Mouse (Mus musculus): ENCODE measurements around the gene Pim2. TPM values are rescaled to one million over a fixed set of nuclear protein-coding genes. Genes with fewer than 3 reads are reported as not detected.

The Pim2 gene
- polyA plus RNA-seq (2014; fragmentation: Illumina TruSeq; extraction: RNeasy Lipid Tissue Mini Kit (QIAGEN cat#74804); ENCODE audit: low read depth, low replicate concordance) = 3.4 TPM

GRCm38 (mm10) chrX:7878007-7878419 is at the start of gene Pim2:
Gene Pim2, plus strand, starts transcription at chrX:7878262.

GRCm38 (mm10) chrX:7841163-7842162 is 36.6 kb upstream of the Pim2 start, which contains the start of gene Otud5:
Gene Otud5, plus strand, starts transcription at chrX:7841364.

GRCm38 (mm10) chrX:7883841-7884567 is 5.9 kb downstream of the Pim2 start, which contains the start of gene Slc35a2:
Gene Slc35a2, plus strand, starts transcription at chrX:7884028.

DNA sequence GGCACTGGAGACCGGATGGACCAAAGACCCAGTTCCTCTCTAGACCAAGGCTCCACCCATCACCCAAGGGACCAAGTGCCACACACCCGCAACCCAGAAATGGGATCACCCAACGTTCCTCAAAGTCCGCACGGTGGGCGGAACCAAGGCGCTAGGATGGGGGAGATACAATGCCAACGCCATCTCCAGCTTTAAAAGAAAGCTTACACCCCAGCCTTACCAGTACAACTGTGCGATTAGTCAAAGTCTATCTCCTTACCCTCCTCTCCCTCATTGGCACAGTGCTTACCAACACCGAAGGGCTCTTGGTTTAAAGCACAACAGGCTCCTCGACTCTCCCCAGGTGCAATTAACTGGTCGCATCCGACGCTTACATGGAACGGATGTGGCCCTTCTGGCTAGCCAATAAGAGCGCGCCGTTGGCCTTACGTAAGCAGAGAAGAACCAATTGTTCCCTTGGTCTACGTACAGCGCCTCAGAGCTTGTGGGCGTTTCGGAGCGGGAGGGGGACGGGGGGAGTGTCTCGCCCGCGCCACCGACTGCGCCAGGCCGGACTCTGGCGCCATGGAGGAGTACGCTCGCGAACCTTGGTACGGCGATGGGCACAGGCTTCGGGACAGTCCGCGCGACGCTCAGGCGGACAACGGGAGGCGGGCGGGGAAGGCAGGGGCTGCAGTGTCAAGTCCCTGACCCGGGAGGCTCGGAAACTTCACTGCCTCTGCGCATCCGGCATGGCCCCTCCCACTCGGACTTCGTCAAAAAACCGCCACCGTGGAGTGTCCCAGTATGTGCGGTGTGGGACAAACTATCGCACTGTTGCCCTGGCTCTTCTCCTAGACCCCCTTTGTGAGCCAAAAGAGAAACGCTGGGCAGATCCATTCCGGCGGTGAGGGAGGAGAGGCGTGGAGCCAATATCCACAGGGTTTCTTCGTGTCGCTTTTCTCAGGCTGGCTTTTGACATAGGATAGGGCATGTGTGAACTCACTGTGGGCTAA is 21.1 kb downstream of the Pim2 start, which contains the start of the genes Pqbp1 and Timm17b:
Gene Pqbp1, minus strand, starts transcription at position 390 of the 995 bp plus-strand sequence.
Gene Timm17b, plus strand, starts transcription at position 478 of the 995 bp plus-strand sequence.

DNA sequence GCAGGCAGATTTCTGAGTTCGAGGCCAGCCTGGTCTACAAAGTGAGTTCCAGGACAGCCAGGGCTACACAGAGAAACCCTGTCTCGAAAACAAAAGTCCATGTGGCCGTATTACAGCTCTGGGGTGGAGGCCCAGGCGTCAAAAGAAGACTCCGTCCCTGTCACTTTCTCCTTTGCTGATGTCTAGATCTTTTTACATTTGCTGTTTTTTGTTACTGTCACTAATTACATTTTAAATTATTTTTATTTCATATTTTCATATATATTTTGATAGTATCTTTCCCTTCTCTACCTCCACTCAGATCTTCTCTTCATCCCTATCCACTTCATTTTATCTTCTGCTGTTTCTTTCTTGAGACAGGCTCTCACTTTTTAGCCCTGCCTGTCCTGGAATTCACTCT is 29.7 kb downstream of the Pim2 start, which contains the start of gene Gm10491:
Gene Gm10491, minus strand, starts transcription at position 101 of the 400 bp plus-strand sequence.

DNA sequence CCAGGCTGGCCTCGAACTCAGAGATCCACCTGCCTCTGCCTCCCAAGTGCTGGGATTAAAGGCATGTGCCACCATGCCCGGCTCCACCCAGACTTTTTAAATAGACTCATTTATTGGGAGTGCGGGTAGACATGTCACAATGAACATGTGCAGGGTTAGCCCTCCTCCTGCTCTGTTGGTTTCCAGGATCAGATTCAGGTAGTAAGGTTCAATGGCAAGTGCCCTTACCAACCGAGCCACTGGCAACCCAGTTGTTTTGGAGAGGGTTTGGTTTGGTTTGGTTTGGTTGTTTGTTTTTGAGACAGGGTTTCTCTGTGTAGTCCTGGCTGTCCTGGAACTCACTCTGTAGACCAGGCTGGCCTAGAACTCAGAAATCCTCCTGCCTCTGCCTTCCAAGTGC is 31.2 kb downstream of the Pim2 start, which contains the start of gene Gm10490:
Gene Gm10490, plus strand, starts transcription at position 301 of the 400 bp plus-strand sequence.

GRCm38 (mm10) chrX:7919601-7920383 is 41.7 kb downstream of the Pim2 start, which contains the start of gene Pcsk1n:
Gene Pcsk1n, plus strand, starts transcription at chrX:7919822.

GRCm38 (mm10) chrX:7928270-7928790 is 50.3 kb downstream of the Pim2 start, which contains the start of gene Eras:
Gene Eras, minus strand, starts transcription at chrX:7928607.

Other genes with a start within 250 kb of the Pim2 start
- gene Syp, start 239.8 kb upstream of the Pim2 start, polyA plus RNA-seq (2014; fragmentation: Illumina TruSeq; extraction: RNeasy Lipid Tissue Mini Kit (QIAGEN cat#74804); ENCODE audit: low read depth, low replicate concordance) = 0.15 TPM
- gene Prickle3, start 221.0 kb upstream of the Pim2 start, polyA plus RNA-seq (2014; fragmentation: Illumina TruSeq; extraction: RNeasy Lipid Tissue Mini Kit (QIAGEN cat#74804); ENCODE audit: low read depth, low replicate concordance) = 0.69 TPM
- gene Plp2, start 206.9 kb upstream of the Pim2 start, polyA plus RNA-seq (2014; fragmentation: Illumina TruSeq; extraction: RNeasy Lipid Tissue Mini Kit (QIAGEN cat#74804); ENCODE audit: low read depth, low replicate concordance) = 3.8 TPM
- not detected for gene Magix, start 197.0 kb upstream of the Pim2 start, polyA plus RNA-seq (2014; fragmentation: Illumina TruSeq; extraction: RNeasy Lipid Tissue Mini Kit (QIAGEN cat#74804); ENCODE audit: low read depth, low replicate concordance)
- gene Gpkow, start 181.1 kb upstream of the Pim2 start, polyA plus RNA-seq (2014; fragmentation: Illumina TruSeq; extraction: RNeasy Lipid Tissue Mini Kit (QIAGEN cat#74804); ENCODE audit: low read depth, low replicate concordance) = 14.2 TPM
- gene Wdr45, start 163.9 kb upstream of the Pim2 start, polyA plus RNA-seq (2014; fragmentation: Illumina TruSeq; extraction: RNeasy Lipid Tissue Mini Kit (QIAGEN cat#74804); ENCODE audit: low read depth, low replicate concordance) = 1.1 TPM
- not detected for gene Gm45208, start 156.0 kb upstream of the Pim2 start, polyA plus RNA-seq (2014; fragmentation: Illumina TruSeq; extraction: RNeasy Lipid Tissue Mini Kit (QIAGEN cat#74804); ENCODE audit: low read depth, low replicate concordance)
- gene Praf2, start 149.8 kb upstream of the Pim2 start, polyA plus RNA-seq (2014; fragmentation: Illumina TruSeq; extraction: RNeasy Lipid Tissue Mini Kit (QIAGEN cat#74804); ENCODE audit: low read depth, low replicate concordance) = 0.57 TPM
- gene Ccdc120, start 127.4 kb upstream of the Pim2 start, polyA plus RNA-seq (2014; fragmentation: Illumina TruSeq; extraction: RNeasy Lipid Tissue Mini Kit (QIAGEN cat#74804); ENCODE audit: low read depth, low replicate concordance) = 0.25 TPM
- 8.1 TPM for gene Tfe3, start 115.7 kb upstream of the Pim2 start, polyA plus RNA-seq (2014; fragmentation: Illumina TruSeq; extraction: RNeasy Lipid Tissue Mini Kit (QIAGEN cat#74804); ENCODE audit: low read depth, low replicate concordance)
- gene Gripap1, start 88.5 kb upstream of the Pim2 start, polyA plus RNA-seq (2014; fragmentation: Illumina TruSeq; extraction: RNeasy Lipid Tissue Mini Kit (QIAGEN cat#74804); ENCODE audit: low read depth, low replicate concordance) = 10.5 TPM
- gene Kcnd1, start 56.0 kb upstream of the Pim2 start, polyA plus RNA-seq (2014; fragmentation: Illumina TruSeq; extraction: RNeasy Lipid Tissue Mini Kit (QIAGEN cat#74804); ENCODE audit: low read depth, low replicate concordance) = 0.41 TPM
- gene Otud5, start 36.9 kb upstream of the Pim2 start, polyA plus RNA-seq (2014; fragmentation: Illumina TruSeq; extraction: RNeasy Lipid Tissue Mini Kit (QIAGEN cat#74804); ENCODE audit: low read depth, low replicate concordance) = 12.9 TPM
- gene Slc35a2, start 5.8 kb downstream of the Pim2 start, polyA plus RNA-seq (2014; fragmentation: Illumina TruSeq; extraction: RNeasy Lipid Tissue Mini Kit (QIAGEN cat#74804); ENCODE audit: low read depth, low replicate concordance) = 1.7 TPM
- 2.6 TPM for gene Pqbp1, start 21.0 kb downstream of the Pim2 start, polyA plus RNA-seq (2014; fragmentation: Illumina TruSeq; extraction: RNeasy Lipid Tissue Mini Kit (QIAGEN cat#74804); ENCODE audit: low read depth, low replicate concordance)
- 1.5 TPM for gene Timm17b, start 21.1 kb downstream of the Pim2 start, polyA plus RNA-seq (2014; fragmentation: Illumina TruSeq; extraction: RNeasy Lipid Tissue Mini Kit (QIAGEN cat#74804); ENCODE audit: low read depth, low replicate concordance)
- not detected for gene Gm10491, start 29.6 kb downstream of the Pim2 start, polyA plus RNA-seq (2014; fragmentation: Illumina TruSeq; extraction: RNeasy Lipid Tissue Mini Kit (QIAGEN cat#74804); ENCODE audit: low read depth, low replicate concordance)
- not detected for gene Gm10490, start 31.3 kb downstream of the Pim2 start, polyA plus RNA-seq (2014; fragmentation: Illumina TruSeq; extraction: RNeasy Lipid Tissue Mini Kit (QIAGEN cat#74804); ENCODE audit: low read depth, low replicate concordance)
- not detected for gene Pcsk1n, start 41.6 kb downstream of the Pim2 start, polyA plus RNA-seq (2014; fragmentation: Illumina TruSeq; extraction: RNeasy Lipid Tissue Mini Kit (QIAGEN cat#74804); ENCODE audit: low read depth, low replicate concordance)
- gene Eras, start 50.3 kb downstream of the Pim2 start, polyA plus RNA-seq (2014; fragmentation: Illumina TruSeq; extraction: RNeasy Lipid Tissue Mini Kit (QIAGEN cat#74804); ENCODE audit: low read depth, low replicate concordance) = 0.20 TPM
- 9.8 TPM for gene Hdac6, start 69.6 kb downstream of the Pim2 start, polyA plus RNA-seq (2014; fragmentation: Illumina TruSeq; extraction: RNeasy Lipid Tissue Mini Kit (QIAGEN cat#74804); ENCODE audit: low read depth, low replicate concordance)
- 3.4 TPM for gene Gata1, start 99.8 kb downstream of the Pim2 start, polyA plus RNA-seq (2014; fragmentation: Illumina TruSeq; extraction: RNeasy Lipid Tissue Mini Kit (QIAGEN cat#74804); ENCODE audit: low read depth, low replicate concordance)
- 0.62 TPM for gene Glod5, start 140.2 kb downstream of the Pim2 start, polyA plus RNA-seq (2014; fragmentation: Illumina TruSeq; extraction: RNeasy Lipid Tissue Mini Kit (QIAGEN cat#74804); ENCODE audit: low read depth, low replicate concordance)
- 8.2 TPM for gene Suv39h1, start 196.5 kb downstream of the Pim2 start, polyA plus RNA-seq (2014; fragmentation: Illumina TruSeq; extraction: RNeasy Lipid Tissue Mini Kit (QIAGEN cat#74804); ENCODE audit: low read depth, low replicate concordance)
- 0.10 TPM for gene Was, start 212.2 kb downstream of the Pim2 start, polyA plus RNA-seq (2014; fragmentation: Illumina TruSeq; extraction: RNeasy Lipid Tissue Mini Kit (QIAGEN cat#74804); ENCODE audit: low read depth, low replicate concordance)